Mouse (Mus musculus) CD4-positive, CD25-positive, alpha-beta regulatory T cell (primary cell): ENCODE results near the gene Wdr60. TPM values are rescaled to one million over a fixed set of nuclear protein-coding genes. Genes with fewer than 3 reads are reported as not detected.

Experiments
- polyA plus RNA-seq: library from polyadenylated mRNA; unstranded; fragments of 100-300 nt; shearing (Covaris generic); gene quantifications from one replicate; pipeline ENCODE4 v1.2.1, GENCODE M21; 2017

Wdr60 gene
- polyA plus RNA-seq, result 2.0 TPM

GRCm38 (mm10) chr12:116262555-116263341, at the start of gene Wdr60:
Gene Wdr60 (minus strand): TSS chr12:116263022.

GRCm38 (mm10) chr12:116280653-116281364, 18.0 kb upstream of the Wdr60 start, which contains the start of gene Esyt2:
Gene Esyt2 (plus strand): TSS chr12:116281196.

GRCm38 (mm10) chr12:116275086-116275485, 12.3 kb upstream of the Wdr60 start, which contains the start of gene Gm11027:
Gene Gm11027 (plus strand): TSS chr12:116275386.

Other genes with a start within 250 kb of the Wdr60 start
- 42.2 TPM for gene Zfp386, start 215.3 kb downstream of the Wdr60 start, polyA plus RNA-seq
- 0.61 TPM for gene Vipr2, start 185.3 kb downstream of the Wdr60 start, polyA plus RNA-seq
- not detected for gene Gm11027, start 12.4 kb upstream of the Wdr60 start, polyA plus RNA-seq
- 187 TPM for gene Esyt2, start 18.2 kb upstream of the Wdr60 start, polyA plus RNA-seq
- 4.7 TPM for gene Ncapg2, start 142.4 kb upstream of the Wdr60 start, polyA plus RNA-seq
- gene Ptprn2, start 222.7 kb upstream of the Wdr60 start, polyA plus RNA-seq, result 0.05 TPM